Mouse (Mus musculus) hindbrain, postnatal 0 days (tissue): ENCODE measurements around the gene Gins2. TPM values are rescaled to one million over a fixed set of nuclear protein-coding genes. Genes with fewer than 3 reads are reported as not detected.

ENCODE experiments used
- ATAC-seq: fragments of 200-750 bp; cut with Nextera tagmentation; 2 replicates; pipeline ENCODE4 v1.8.0; 2017; ENCODE audit warnings: mild to moderate bottlenecking, moderate TSS enrichment, moderate library complexity
- DNase-seq: peaks from one replicate; pipeline ENCODE4 v3.0.0-alpha.2; 2015; ENCODE audit warnings: low spot score
- H3K27ac ChIP-seq: fragments of 300-500 bp; sonication (generic); 2 replicates; pipeline ENCODE4 v1.5.1; 2014; ENCODE audit warnings: mild to moderate bottlenecking
- H3K27me3 ChIP-seq: fragments of 300-500 bp; sonication (generic); 2 replicates; pipeline ENCODE4 v1.6.1; 2014; ENCODE audit warnings: low read length, mixed read lengths; ENCODE audit not compliant: insufficient read depth
- H3K36me3 ChIP-seq: fragments of 300-500 bp; sonication (generic); 2 replicates; pipeline ENCODE4 v1.6.1; 2014; ENCODE audit warnings: low read length, mixed read lengths; ENCODE audit not compliant: insufficient read depth
- H3K4me1 ChIP-seq: fragments of 300-500 bp; sonication (generic); 2 replicates; pipeline ENCODE4 v1.6.1; 2014; ENCODE audit warnings: antibody characterized with exemption, low read length, mixed read lengths; ENCODE audit not compliant: insufficient read depth
- H3K4me2 ChIP-seq: fragments of 300-500 bp; sonication (generic); 2 replicates; pipeline ENCODE4 v1.6.1; 2014; ENCODE audit warnings: low read depth, mild to moderate bottlenecking, low read length, moderate library complexity, mixed read lengths
- H3K4me3 ChIP-seq: fragments of 300-500 bp; sonication (generic); 2 replicates; pipeline ENCODE4 v1.5.1; 2014; ENCODE audit warnings: low read length
- H3K9ac ChIP-seq: fragments of 300-500 bp; sonication (generic); replicated peaks from 2 replicates; pipeline ENCODE4 v1.6.1; 2014; ENCODE audit warnings: mild to moderate bottlenecking, low read length, moderate library complexity, mixed read lengths
- H3K9me3 ChIP-seq: fragments of 300-500 bp; sonication (generic); 2 replicates; pipeline ENCODE4 v1.6.1; 2016; ENCODE audit warnings: low read length, mixed read lengths
- CTCF ChIP-seq: IDR thresholded peaks from 2 replicates; pipeline ENCODE4 v1.5.1; 2016; ENCODE audit warnings: antibody characterized with exemption, control low read depth, low read depth
- WGBS: fragments of 180-500 bp; shearing (Covaris S2); extraction: QIAGEN DNeasy Blood & Tissue Kit; methylation state at CpG from one replicate; pipeline ENCODE4 v1.1.7; 2014; 5-methylcytosine and 5-hydroxymethylcytosine counted together
- polyA plus RNA-seq: library from polyadenylated mRNA; unstranded; fragments of >200 nt; fragmentation: Nextera tagmentation; extraction: Ambion mirVana; gene quantifications from 2 replicates; pipeline ENCODE4 v1.2.1, GENCODE M21; 2015
- total RNA-seq: library from RNA; depleted of rRNA; stranded (reverse); fragments of >200 nt; gene quantifications from 2 replicates; pipeline ENCODE4 v1.2.3, GENCODE M21; 2014

The Gins2 gene
- total and polyA plus RNA-seq, 2 experiments from 2014 or later, result 12.3 to 20.6 TPM

GRCm38 (mm10) chr8:120568164-120568798 is 20.8 kb downstream of the Gins2 start:
- peaks cover 24% of the 10 kb centered on the region for H3K4me1 ChIP-seq
- H3K4me3 ChIP-seq, result no peak overlapping the region
- H3K4me2 ChIP-seq, result no peak overlapping the region
- H3K36me3 ChIP-seq, result peaks cover 43% of the 10 kb centered on the region; the same call in 1 of the 2 replicates
- H3K9ac ChIP-seq, result no peak overlapping the region
- no peaks in the 10 kb centered on the region for H3K9me3 ChIP-seq
- no peak overlapping the region for H3K27ac ChIP-seq
- no peak for DNase-seq
- 97% methylated on average over 35 of the region's 37 CpGs for WGBS
- no peak for ATAC-seq
- H3K27me3 ChIP-seq, result no peaks in the 10 kb centered on the region
- TF ChIP-seq CTCF, result no peak

- no peak for DNase-seq
- Histone ChIP-seq H3K27ac (no peak overlapping the region), H3K27me3 (no peaks in the 10 kb centered on the region), H3K4me2 (no peak overlapping the region), H3K4me1 (peaks cover 29% of the 10 kb centered on the region), H3K9me3 (no peaks in the 10 kb centered on the region), H3K36me3 (peaks cover 40% of the 10 kb centered on the region; the same call in 1 of the 2 replicates), H3K9ac (no peak overlapping the region), H3K4me3 (no peak overlapping the region)
- ATAC-seq, result no peak
- no peak for TF ChIP-seq CTCF
- WGBS, result 97% methylated on average over 17 of the region's 17 CpGs
Observed at GRCm38 (mm10) chr8:120567731-120568130, 21.4 kb downstream of the Gins2 start.

GRCm38 (mm10) chr8:120566681-120567080 is 22.4 kb downstream of the Gins2 start:
- Histone ChIP-seq H3K9ac (no peak overlapping the region), H3K9me3 (no peaks in the 10 kb centered on the region), H3K36me3 (peaks cover 37% of the 10 kb centered on the region; the same call in 1 of the 2 replicates), H3K4me1 (peaks cover 33% of the 10 kb centered on the region), H3K4me3 (no peak overlapping the region), H3K27me3 (no peaks in the 10 kb centered on the region), H3K4me2 (no peak overlapping the region), H3K27ac (no peak overlapping the region)
- TF ChIP-seq CTCF, result no peak
- no peak for ATAC-seq
- WGBS, result 68% methylated on average over 8 of the region's 8 CpGs
- no peak for DNase-seq

GRCm38 (mm10) chr8:120565151-120565711 is 23.9 kb downstream of the Gins2 start:
- WGBS, result 21% methylated on average over 7 of the region's 7 CpGs
- Histone ChIP-seq H3K4me1 (peaks cover 40% of the 10 kb centered on the region), H3K4me3 (no peak overlapping the region), H3K27ac (peak overlapping the region; percentile 23; the same call in 1 of the 2 replicates), H3K27me3 (no peaks in the 10 kb centered on the region), H3K4me2 (no peak overlapping the region), H3K36me3 (peaks cover 27% of the 10 kb centered on the region; the same call in 1 of the 2 replicates), H3K9ac (no peak overlapping the region), H3K9me3 (no peaks in the 10 kb centered on the region)
- DNase-seq (peak; percentile 38), ATAC-seq (no peak)
- TF ChIP-seq CTCF, result no peak

GRCm38 (mm10) chr8:120563851-120564837 is 25.0 kb downstream of the Gins2 start:
- Histone ChIP-seq H3K4me1 (peaks cover 50% of the 10 kb centered on the region), H3K9ac (peak overlapping the region; percentile 13; the same call in 1 of the 2 replicates)
- 8% methylated on average over 20 of the region's 20 CpGs for WGBS

GRCm38 (mm10) chr8:120563348-120563724 is 25.8 kb downstream of the Gins2 start:
- Histone ChIP-seq H3K4me1 (peaks cover 52% of the 10 kb centered on the region), H3K36me3 (peaks cover 17% of the 10 kb centered on the region; the same call in 1 of the 2 replicates), H3K4me2 (0 out of 2 replicates have a peak overlapping the region, but pooled peaks have one; percentile 17), H3K4me3 (no peak overlapping the region), H3K9ac (peak overlapping the region; percentile 13; the same call in 1 of the 2 replicates), H3K27ac (peak overlapping the region; percentile 64), H3K9me3 (no peaks in the 10 kb centered on the region), H3K27me3 (no peaks in the 10 kb centered on the region)
- DNase-seq (peak; percentile 65), ATAC-seq (no peak)
- TF ChIP-seq CTCF, result no peak
- WGBS, result 9% methylated on average over 8 of the region's 8 CpGs

More at GRCm38 (mm10) chr8:120563851-120564837, 25.0 kb downstream of the Gins2 start:
- peaks cover 22% of the 10 kb centered on the region; the same call in 1 of the 2 replicates for H3K36me3 ChIP-seq
- H3K4me2 ChIP-seq, result 0 out of 2 replicates have a peak overlapping the region, but pooled peaks have one; percentile 17
- DNase-seq (peak; percentile 89), ATAC-seq (peak; percentile 82)
- TF ChIP-seq CTCF, result peak; percentile 47
- H3K27me3 ChIP-seq, result no peaks in the 10 kb centered on the region
- no peaks in the 10 kb centered on the region for H3K9me3 ChIP-seq
- H3K27ac ChIP-seq, result peak overlapping the region; percentile 64
- H3K4me3 ChIP-seq, result no peak overlapping the region
